Mouse (Mus musculus) ES-Bruce4 (cell line): Measurements from ENCODE around the gene Zkscan6.

Experiments
- CTCF ChIP-seq: IDR thresholded peaks from one replicate; pipeline ENCODE4 v1.8.1; 2011; ENCODE audit warnings: low read depth, low read length
- EP300 ChIP-seq: IDR thresholded peaks from 2 replicates; pipeline ENCODE4 v1.6.1; 2011; ENCODE audit warnings: low read depth, low read length; ENCODE audit not compliant: insufficient read depth
- POLR2A ChIP-seq: IDR thresholded peaks from one replicate; pipeline ENCODE4 v1.8.1; 2011; ENCODE audit warnings: low read length; ENCODE audit not compliant: insufficient read depth

GRCm38 (mm10) chr11:65773946-65774656, 32.9 kb upstream of the Zkscan6 start:
- TF ChIP-seq CTCF (no peak), EP300 (no peak), POLR2A (no peak)
